Mouse (Mus musculus) heart, embryonic 14.5 days (tissue): ENCODE results near the gene Myom3. TPM values are rescaled to one million over a fixed set of nuclear protein-coding genes. Genes with fewer than 3 reads are reported as not detected.

Experiments
- ATAC-seq: fragments of 200-750 bp; cut with Nextera tagmentation; 2 replicates; pipeline ENCODE4 v1.8.0; 2017; ENCODE audit warnings: low read depth, moderate TSS enrichment; ENCODE audit not compliant: insufficient number of reproducible peaks, insufficient read depth, low FRiP score
- H3K27ac ChIP-seq, 2 experiments: fragments of 200-500 bp in 1 of 2; fragments of 300-500 bp in 1 of 2; sonication (generic) in 1 of 2; replicated peaks in 1 of 2; 2 replicates each; pipeline ENCODE4 v1.5.1; 2012 to 2014; ENCODE audit warnings: low read depth in 2 of 2, low read length in 2 of 2, control low read depth in 1 of 2, mild to moderate bottlenecking in 1 of 2, mixed read lengths in 1 of 2; ENCODE audit not compliant: control insufficient read depth in 1 of 2, insufficient read depth in 1 of 2
- H3K27me3 ChIP-seq: fragments of 300-500 bp; sonication (generic); 2 replicates; pipeline ENCODE4 v1.6.1; 2014; ENCODE audit warnings: mild to moderate bottlenecking, low read length, control low read depth; ENCODE audit not compliant: control insufficient read depth, insufficient read depth
- H3K36me3 ChIP-seq: fragments of 300-500 bp; sonication (generic); 2 replicates; pipeline ENCODE4 v1.6.1; 2014; ENCODE audit warnings: mild to moderate bottlenecking, control low read depth, low read length, mixed read lengths; ENCODE audit not compliant: control insufficient read depth, insufficient read depth
- H3K4me1 ChIP-seq, 2 experiments: fragments of 200-500 bp in 1 of 2; fragments of 300-500 bp in 1 of 2; sonication (generic) in 1 of 2; 2 replicates each; pipeline ENCODE4 v1.6.1; 2012 to 2014; ENCODE audit warnings: low read length in 2 of 2, control low read depth in 1 of 2, mixed read lengths in 1 of 2; ENCODE audit not compliant: control insufficient read depth in 2 of 2, insufficient read depth in 2 of 2
- H3K4me2 ChIP-seq: fragments of 300-500 bp; sonication (generic); 2 replicates; pipeline ENCODE4 v1.6.1; 2014; ENCODE audit warnings: mild to moderate bottlenecking, low read length
- H3K4me3 ChIP-seq, 2 experiments: fragments of 200-500 bp in 1 of 2; fragments of 300-500 bp in 1 of 2; sonication (generic) in 1 of 2; 2 replicates each; pipeline ENCODE4 v1.5.1; 2012 to 2014; ENCODE audit warnings: low read length in 2 of 2, mild to moderate bottlenecking in 2 of 2, control low read depth in 1 of 2, low read depth in 1 of 2, moderate library complexity in 1 of 2; ENCODE audit not compliant: control insufficient read depth in 1 of 2, insufficient read depth in 1 of 2
- H3K9ac ChIP-seq: fragments of 300-500 bp; sonication (generic); 2 replicates; pipeline ENCODE4 v1.6.1; 2014; ENCODE audit warnings: mild to moderate bottlenecking, low read length
- H3K9me3 ChIP-seq: fragments of 300-500 bp; sonication (generic); 2 replicates; pipeline ENCODE4 v1.6.1; 2016; ENCODE audit warnings: low read length, control low read depth; ENCODE audit not compliant: control insufficient read depth
- WGBS: fragments of 180-500 bp; shearing (Covaris S2); extraction: QIAGEN DNeasy Blood & Tissue Kit; methylation state at CpG from one replicate; pipeline ENCODE4 v1.1.7; 2014; 5-methylcytosine and 5-hydroxymethylcytosine counted together
- polyA plus RNA-seq: library from polyadenylated mRNA; unstranded; fragments of >200 nt; fragmentation: Nextera tagmentation; extraction: Ambion mirVana; gene quantifications from 2 replicates; pipeline ENCODE4 v1.2.1, GENCODE M21; 2014

Gene Myom3
- polyA plus RNA-seq, 1 experiment from 2014 or later = 0.12 TPM

DNA sequence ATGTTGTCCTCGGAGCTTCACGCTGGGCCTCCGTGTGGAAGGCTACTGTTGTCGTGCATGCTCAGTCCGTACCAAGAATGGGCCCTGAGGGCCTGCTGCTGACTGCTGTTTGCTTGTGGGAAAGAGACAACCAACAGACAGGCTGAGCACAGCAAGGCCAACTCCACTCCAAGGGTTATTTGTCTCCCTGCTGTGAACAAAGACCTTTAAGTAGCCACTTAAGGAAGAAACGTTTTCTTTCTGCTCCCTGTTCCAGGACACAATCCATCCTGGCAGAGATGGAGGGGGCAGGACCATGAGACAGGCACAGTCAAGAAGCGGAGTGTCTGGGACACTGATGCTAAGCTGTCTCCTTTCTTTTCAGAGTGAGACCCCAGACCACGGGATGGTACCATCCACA is 64.7 kb downstream of the Myom3 start:
- Histone ChIP-seq H3K4me2 (no peak overlapping the region), H3K4me3 (no peak overlapping the region), H3K9me3 (no peaks in the 10 kb centered on the region), H3K9ac (no peak overlapping the region), H3K27me3 (no peaks in the 10 kb centered on the region), H3K27ac (no peak overlapping the region), H3K4me1 (peaks cover 14 to 15% of the 10 kb centered on the region in 2 experiments), H3K36me3 (no peaks in the 10 kb centered on the region)
- WGBS = 48% methylated on average over 8 of the region's 8 CpGs
- ATAC-seq = no peak

DNA sequence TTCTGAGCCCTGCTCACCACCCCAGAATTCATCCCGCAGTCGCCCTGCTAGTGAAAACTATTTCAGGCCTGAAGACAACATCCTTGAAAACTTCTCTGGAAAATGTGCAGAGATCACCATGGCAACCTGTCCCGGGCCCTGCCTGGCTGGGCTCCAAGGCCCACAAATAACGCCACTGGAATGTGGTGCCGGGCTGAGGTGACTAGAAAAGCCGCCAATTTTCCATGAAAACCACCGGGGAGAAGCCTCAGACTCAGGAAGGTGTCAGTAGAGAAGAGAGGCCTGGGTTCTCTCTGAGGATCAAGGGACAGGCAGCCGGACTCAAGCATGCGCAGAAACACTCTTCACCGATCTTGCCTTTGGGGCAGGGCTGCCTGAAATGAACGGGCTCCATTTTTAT is 69.0 kb downstream of the Myom3 start:
- WGBS = 11% methylated on average over 11 of the region's 11 CpGs
- H3K27ac ChIP-seq = peak overlapping the region; percentile 89 to 91
- H3K4me2 ChIP-seq = peak overlapping the region; percentile 48
- H3K27me3 ChIP-seq = no peaks in the 10 kb centered on the region
- H3K36me3 ChIP-seq = no peaks in the 10 kb centered on the region
- H3K4me3 ChIP-seq = no peak overlapping the region
- peaks cover 12 to 14% of the 10 kb centered on the region in 2 experiments for H3K4me1 ChIP-seq
- H3K9ac ChIP-seq = peak overlapping the region; percentile 41; the same call in 1 of the 2 replicates
- H3K9me3 ChIP-seq = no peaks in the 10 kb centered on the region
- ATAC-seq = peak; percentile 80

DNA sequence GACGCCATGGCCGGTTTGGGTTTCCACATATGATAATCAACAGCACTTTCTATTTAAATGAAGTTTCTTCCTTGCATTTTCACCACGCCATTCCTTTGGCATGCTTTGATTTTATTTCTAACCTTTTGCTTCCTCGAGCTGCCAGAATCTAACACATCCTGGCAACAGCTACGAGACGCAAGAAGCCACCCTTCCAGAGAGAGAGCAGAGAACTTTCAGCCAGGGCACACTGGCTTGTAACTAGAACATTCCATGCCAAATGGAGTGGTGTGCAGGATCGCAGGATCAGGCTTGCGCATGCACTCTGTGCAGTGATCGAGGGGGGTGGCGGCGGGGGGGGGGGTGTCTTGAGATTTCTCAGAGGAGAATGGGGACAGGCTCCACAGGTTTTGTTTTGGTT is 72.6 kb downstream of the Myom3 start:
- 69% methylated on average over 11 of the region's 11 CpGs for WGBS
- Histone ChIP-seq H3K4me2 (no peak overlapping the region), H3K36me3 (no peaks in the 10 kb centered on the region), H3K9me3 (no peaks in the 10 kb centered on the region), H3K4me3 (no peak overlapping the region), H3K9ac (no peak overlapping the region), H3K4me1 (peaks cover 12 to 14% of the 10 kb centered on the region in 2 experiments), H3K27me3 (no peaks in the 10 kb centered on the region), H3K27ac (peak overlapping the region in 1 of 2 experiments; percentile 28; a peak in 1 of 4 replicates)
- ATAC-seq = no peak

DNA sequence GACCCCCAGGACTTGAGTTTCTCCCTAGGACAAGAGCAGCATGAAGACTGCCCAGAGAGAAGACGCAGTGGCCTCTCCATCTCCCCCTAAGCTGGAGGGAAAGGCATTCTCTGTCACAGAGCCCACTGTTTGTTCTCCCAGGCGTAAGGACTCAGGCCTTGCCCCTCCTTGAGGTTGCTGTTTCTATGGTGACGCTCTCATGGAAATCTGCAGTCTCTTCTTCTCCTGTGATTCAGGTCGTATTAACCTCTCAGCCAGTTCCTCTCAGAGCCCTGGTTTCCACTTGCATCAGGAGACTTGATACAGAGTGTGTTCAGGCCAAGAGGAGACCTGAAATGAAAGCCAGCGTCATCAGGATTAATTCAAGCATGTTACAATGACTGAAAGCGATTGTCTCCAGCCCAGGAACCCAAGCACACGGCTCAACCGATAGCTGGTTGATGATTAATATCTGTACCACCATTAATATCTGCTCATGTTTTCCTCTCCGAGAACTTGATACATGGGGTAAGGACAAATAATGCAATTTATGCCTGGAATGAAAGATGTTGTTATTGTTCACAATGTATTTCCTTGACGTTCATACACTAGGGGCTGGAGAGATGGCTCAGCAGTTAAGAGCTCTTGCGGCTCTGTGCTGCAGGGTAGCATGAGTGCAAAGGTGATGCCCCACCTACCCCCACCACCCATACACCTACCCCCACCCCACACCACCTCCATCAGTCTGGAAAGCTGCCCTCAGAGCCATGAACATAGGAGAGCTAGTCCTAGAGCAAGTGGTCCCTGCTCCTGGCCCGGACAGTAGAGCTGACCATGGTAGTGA is 74.0 kb downstream of the Myom3 start:
- Histone ChIP-seq H3K9ac (no peak overlapping the region), H3K27me3 (no peaks in the 10 kb centered on the region), H3K9me3 (no peaks in the 10 kb centered on the region), H3K4me1 (peaks cover 9 to 10% of the 10 kb centered on the region in 2 experiments), H3K4me2 (no peak overlapping the region), H3K27ac (no peak overlapping the region), H3K4me3 (no peak overlapping the region), H3K36me3 (no peaks in the 10 kb centered on the region)
- no peak for ATAC-seq
- whole genome bisulfite sequencing = 77% methylated on average over 12 of the region's 12 CpGs

DNA sequence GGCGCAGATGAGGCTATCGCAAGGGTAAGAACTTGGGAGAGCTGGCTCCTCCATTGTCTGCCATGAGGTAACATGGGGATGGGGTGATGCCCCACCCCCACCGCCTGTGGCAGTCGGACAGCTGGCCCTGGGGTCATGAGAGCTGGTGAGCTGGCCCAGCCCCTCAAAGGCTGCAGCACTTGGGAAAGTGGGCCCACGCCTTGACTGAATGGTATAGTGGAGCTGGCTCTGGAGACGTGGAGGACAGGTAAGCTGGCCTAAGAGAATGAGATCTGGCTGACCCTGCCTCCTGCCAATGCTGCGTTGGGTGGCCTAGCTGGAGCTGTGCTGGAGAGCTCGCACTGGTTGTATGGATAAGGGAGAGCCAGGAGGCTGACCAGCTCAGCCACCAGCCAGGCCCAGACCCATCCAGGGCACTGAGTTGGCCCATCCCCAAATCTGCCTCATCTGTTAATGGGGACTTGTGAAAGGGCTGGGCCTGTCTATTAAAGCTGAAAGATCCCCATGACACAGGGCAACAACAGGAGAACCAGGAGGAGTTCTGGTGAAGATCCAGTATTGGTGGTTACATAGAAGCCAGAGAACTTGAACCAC is 74.7 kb downstream of the Myom3 start:
- H3K9me3 ChIP-seq = no peaks in the 10 kb centered on the region
- peaks cover 8 to 9% of the 10 kb centered on the region in 2 experiments; a peak in 3 of 4 replicates for H3K4me1 ChIP-seq
- no peaks in the 10 kb centered on the region for H3K27me3 ChIP-seq
- H3K9ac ChIP-seq = no peak overlapping the region
- no peaks in the 10 kb centered on the region for H3K36me3 ChIP-seq
- ATAC-seq = no peak
- H3K4me3 ChIP-seq = no peak overlapping the region
- H3K27ac ChIP-seq = no peak overlapping the region
- H3K4me2 ChIP-seq = no peak overlapping the region
- WGBS = 87% methylated on average over 8 of the region's 8 CpGs

DNA sequence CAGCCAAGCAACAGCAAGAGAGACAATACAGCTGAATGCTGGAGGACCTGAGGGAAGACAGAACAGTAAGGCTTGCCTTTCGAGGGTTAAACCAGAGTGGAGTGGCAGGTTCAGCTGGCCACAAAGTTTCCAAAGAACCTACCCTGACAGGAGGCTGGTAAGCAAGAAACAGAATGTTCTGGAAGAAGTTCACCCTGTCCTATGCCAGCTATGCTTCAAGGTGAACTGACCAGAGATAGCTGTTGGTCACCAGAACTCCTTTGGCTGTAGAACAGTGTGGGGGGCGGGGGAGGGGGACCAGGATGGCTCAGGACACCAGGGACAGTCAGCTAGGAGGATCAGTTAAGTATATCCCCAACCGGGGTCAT is 79.4 kb downstream of the Myom3 start:
- peak overlapping the region; percentile 52 for H3K9ac ChIP-seq
- H3K27me3 ChIP-seq = no peaks in the 10 kb centered on the region
- H3K4me1 ChIP-seq = peaks cover 17 to 25% of the 10 kb centered on the region in 2 experiments
- no peaks in the 10 kb centered on the region for H3K9me3 ChIP-seq
- no peak for ATAC-seq
- no peak overlapping the region for H3K4me3 ChIP-seq
- H3K4me2 ChIP-seq = peak overlapping the region; percentile 45
- WGBS = 65% methylated on average over 3 of the region's 3 CpGs
- no peaks in the 10 kb centered on the region for H3K36me3 ChIP-seq
- H3K27ac ChIP-seq = peak overlapping the region; percentile 90 to 91

DNA sequence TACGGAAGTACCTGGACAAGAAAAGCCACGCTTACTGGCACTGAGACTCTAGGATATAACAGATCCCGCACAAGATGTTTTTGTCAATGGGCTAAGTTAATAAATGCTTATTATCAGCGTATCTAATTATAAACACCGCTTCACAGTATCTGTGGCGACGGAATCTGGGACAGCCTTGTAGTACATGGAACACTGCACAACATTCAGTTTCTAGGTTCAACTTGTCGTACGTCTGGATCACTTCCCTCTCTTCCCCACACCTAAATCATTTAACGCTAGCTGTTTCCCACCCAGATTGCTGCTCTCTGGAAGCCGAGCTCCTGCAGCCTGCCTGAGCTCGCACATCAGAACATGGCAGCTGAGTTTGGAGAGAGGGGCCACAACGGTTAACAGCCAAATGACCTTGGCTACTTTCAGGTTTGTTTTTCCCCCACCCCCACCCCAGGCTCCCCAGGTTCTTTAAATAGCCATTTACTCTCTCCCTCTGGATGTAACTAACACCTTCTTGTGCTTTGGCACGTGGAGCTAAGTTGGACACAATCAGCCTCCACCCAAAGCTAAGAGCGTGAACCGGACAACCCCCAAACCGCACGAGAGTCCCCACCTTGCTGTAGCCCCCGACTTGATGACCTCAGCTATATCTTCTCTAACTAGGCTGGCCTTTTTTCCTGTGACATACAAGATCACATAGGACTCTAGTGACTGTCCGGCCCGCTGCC is 79.9 kb downstream of the Myom3 start:
- WGBS = 45% methylated on average over 21 of the region's 21 CpGs
- H3K4me2 ChIP-seq = peak overlapping the region; percentile 45
- no peaks in the 10 kb centered on the region for H3K9me3 ChIP-seq
- peak overlapping the region; percentile 52 for H3K9ac ChIP-seq
- peak; percentile 62 for ATAC-seq
- no peak overlapping the region for H3K4me3 ChIP-seq
- H3K36me3 ChIP-seq = no peaks in the 10 kb centered on the region
- H3K27ac ChIP-seq = peak overlapping the region; percentile 90 to 91
- H3K4me1 ChIP-seq = peaks cover 17 to 25% of the 10 kb centered on the region in 2 experiments
- H3K27me3 ChIP-seq = no peaks in the 10 kb centered on the region
